Mouse (Mus musculus) lung, embryonic 15.5 days (tissue): ENCODE results near the gene Crip2. TPM values are rescaled to one million over a fixed set of nuclear protein-coding genes. Genes with fewer than 3 reads are reported as not detected.

Source experiments
- ATAC-seq: fragments of 200-750 bp; cut with Nextera tagmentation; 2 replicates; pipeline ENCODE4 v1.8.0; 2017; ENCODE audit warnings: moderate number of reproducible peaks, borderline replicate concordance; ENCODE audit not compliant: low FRiP score, low TSS enrichment; ENCODE audit errors: extremely low read depth
- H3K27ac ChIP-seq: fragments of 300-500 bp; sonication (generic); 2 replicates; pipeline ENCODE4 v1.5.1; 2015; ENCODE audit warnings: moderate library complexity, mild to moderate bottlenecking, inconsistent platforms
- H3K27me3 ChIP-seq: fragments of 300-500 bp; sonication (generic); 2 replicates; pipeline ENCODE4 v1.6.1; 2015; ENCODE audit warnings: inconsistent platforms
- H3K36me3 ChIP-seq: fragments of 300-500 bp; sonication (generic); 2 replicates; pipeline ENCODE4 v1.6.1; 2015; ENCODE audit warnings: inconsistent platforms
- H3K4me1 ChIP-seq: fragments of 300-500 bp; sonication (generic); 2 replicates; pipeline ENCODE4 v1.6.1; 2015; ENCODE audit warnings: inconsistent platforms
- H3K4me2 ChIP-seq: fragments of 300-500 bp; sonication (generic); 2 replicates; pipeline ENCODE4 v1.6.1; 2015; ENCODE audit warnings: inconsistent platforms, mild to moderate bottlenecking, moderate library complexity
- H3K4me3 ChIP-seq: fragments of 300-500 bp; sonication (generic); 2 replicates; pipeline ENCODE4 v1.5.1; 2015; ENCODE audit warnings: mild to moderate bottlenecking, inconsistent platforms
- H3K9ac ChIP-seq: fragments of 300-500 bp; sonication (generic); 2 replicates; pipeline ENCODE4 v1.6.1; 2015; ENCODE audit warnings: inconsistent platforms
- H3K9me3 ChIP-seq: fragments of 300-500 bp; sonication (generic); 2 replicates; pipeline ENCODE4 v1.6.1; 2016; ENCODE audit warnings: inconsistent platforms
- WGBS: fragments of 180-500 bp; shearing (Covaris S2); methylation state at CpG from one replicate; pipeline ENCODE4 v1.1.7; 2015; 5-methylcytosine and 5-hydroxymethylcytosine counted together
- polyA plus RNA-seq: library from polyadenylated mRNA; unstranded; fragments of >200 nt; fragmentation: Nextera tagmentation; extraction: Ambion mirVana; gene quantifications from 2 replicates; pipeline ENCODE4 v1.2.1, GENCODE M21; 2015

Gene Crip2
- polyA plus RNA-seq, 1 experiment from 2014 or later = 471 TPM

GRCm38 (mm10) chr12:113163561-113164006, 23.5 kb downstream of the Crip2 start:
- Histone ChIP-seq H3K9me3 (no peaks in the 10 kb centered on the region), H3K27me3 (no peaks in the 10 kb centered on the region), H3K4me3 (no peak overlapping the region), H3K4me1 (no peaks in the 10 kb centered on the region), H3K27ac (no peak overlapping the region), H3K9ac (no peak overlapping the region), H3K4me2 (no peak overlapping the region), H3K36me3 (peaks cover 16% of the 10 kb centered on the region)
- ATAC-seq = no peak
- WGBS = 72% methylated on average over 11 of the region's 11 CpGs

GRCm38 (mm10) chr12:113168031-113168536, 28.0 kb downstream of the Crip2 start:
- Histone ChIP-seq H3K36me3 (peaks cover 10% of the 10 kb centered on the region), H3K9me3 (no peaks in the 10 kb centered on the region), H3K4me1 (no peaks in the 10 kb centered on the region), H3K4me2 (no peak overlapping the region), H3K9ac (no peak overlapping the region), H3K27ac (no peak overlapping the region), H3K27me3 (no peaks in the 10 kb centered on the region), H3K4me3 (no peak overlapping the region)
- peak; percentile 40; the same call in 1 of the 2 replicates for ATAC-seq
- 83% methylated on average over 9 of the region's 9 CpGs for WGBS

GRCm38 (mm10) chr12:113176960-113177725, 37.1 kb downstream of the Crip2 start:
- Histone ChIP-seq H3K36me3 (no peaks in the 10 kb centered on the region), H3K9ac (no peak overlapping the region), H3K9me3 (no peaks in the 10 kb centered on the region), H3K27ac (no peak overlapping the region), H3K4me1 (no peaks in the 10 kb centered on the region), H3K4me3 (no peak overlapping the region), H3K27me3 (no peaks in the 10 kb centered on the region), H3K4me2 (no peak overlapping the region)
- 81% methylated on average over 18 of the region's 18 CpGs for WGBS
- no peak for ATAC-seq

GRCm38 (mm10) chr12:113181020-113181419, 41.0 kb downstream of the Crip2 start:
- no peak for ATAC-seq
- no peak overlapping the region for H3K4me3 ChIP-seq
- 37% methylated on average over 4 of the region's 4 CpGs for WGBS
- H3K36me3 ChIP-seq = no peaks in the 10 kb centered on the region
- peaks cover 10% of the 10 kb centered on the region for H3K27me3 ChIP-seq
- H3K9me3 ChIP-seq = no peaks in the 10 kb centered on the region
- H3K4me1 ChIP-seq = peaks cover 2% of the 10 kb centered on the region
- no peak overlapping the region for H3K4me2 ChIP-seq
- no peak overlapping the region for H3K27ac ChIP-seq
- H3K9ac ChIP-seq = no peak overlapping the region

- peaks cover 23% of the 10 kb centered on the region for H3K4me1 ChIP-seq
- no peaks in the 10 kb centered on the region; the same call in 1 of the 2 replicates for H3K36me3 ChIP-seq
- peak overlapping the region; percentile 96; the same call in 1 of the 2 replicates for H3K4me2 ChIP-seq
- H3K9ac ChIP-seq = no peak overlapping the region
- 51% methylated on average over 5 of the region's 5 CpGs for WGBS
- H3K27ac ChIP-seq = no peak overlapping the region
- peak overlapping the region; percentile 61; the same call in 1 of the 2 replicates for H3K4me3 ChIP-seq
- H3K9me3 ChIP-seq = no peaks in the 10 kb centered on the region
- no peak for ATAC-seq
- peaks cover 38% of the 10 kb centered on the region for H3K27me3 ChIP-seq
Measured at GRCm38 (mm10) chr12:113184945-113185344, 44.9 kb downstream of the Crip2 start.

- Histone ChIP-seq H3K9ac (peak within 1 kb of the TSS; percentile 68), H3K36me3 (no peaks in the 10 kb centered on the region; the same call in 1 of the 2 replicates), H3K9me3 (no peaks in the 10 kb centered on the region), H3K27ac (no peak within 1 kb of the TSS), H3K4me2 (peak within 1 kb of the TSS; percentile 96), H3K4me3 (peak within 1 kb of the TSS; percentile 61), H3K27me3 (peaks cover 38% of the 10 kb centered on the region), H3K4me1 (peaks cover 23% of the 10 kb centered on the region)
- WGBS = 2% methylated on average over 63 of the region's 63 CpGs
- no peak for ATAC-seq
Measured at GRCm38 (mm10) chr12:113185442-113186291, 45.6 kb downstream of the Crip2 start, which contains the start of gene Tmem121. Gene Tmem121, plus strand, starts transcription at chr12:113185930.

- Histone ChIP-seq H3K4me1 (peaks cover 23% of the 10 kb centered on the region), H3K27ac (no peak overlapping the region), H3K9me3 (no peaks in the 10 kb centered on the region), H3K9ac (peak overlapping the region; percentile 68), H3K27me3 (peaks cover 38% of the 10 kb centered on the region), H3K36me3 (no peaks in the 10 kb centered on the region; the same call in 1 of the 2 replicates), H3K4me3 (peak overlapping the region; percentile 61), H3K4me2 (peak overlapping the region; percentile 96)
- ATAC-seq = no peak
- WGBS = 44% methylated on average over 12 of the region's 12 CpGs
Measured at GRCm38 (mm10) chr12:113186326-113187010, 46.4 kb downstream of the Crip2 start.

GRCm38 (mm10) chr12:113187011-113187375, 47.0 kb downstream of the Crip2 start:
- no peak for ATAC-seq
- H3K36me3 ChIP-seq = no peaks in the 10 kb centered on the region; the same call in 1 of the 2 replicates
- 46% methylated on average over 4 of the region's 4 CpGs for WGBS
- peaks cover 38% of the 10 kb centered on the region for H3K27me3 ChIP-seq
- peak overlapping the region; percentile 96 for H3K4me2 ChIP-seq
- H3K9ac ChIP-seq = no peak overlapping the region
- no peaks in the 10 kb centered on the region for H3K9me3 ChIP-seq
- H3K4me1 ChIP-seq = peaks cover 23% of the 10 kb centered on the region
- H3K27ac ChIP-seq = no peak overlapping the region
- peak overlapping the region; percentile 34 for H3K4me3 ChIP-seq

GRCm38 (mm10) chr12:113187584-113188295, 47.7 kb downstream of the Crip2 start:
- WGBS = 2% methylated on average over 56 of the region's 56 CpGs
- H3K9me3 ChIP-seq = no peaks in the 10 kb centered on the region
- H3K4me3 ChIP-seq = peak overlapping the region; percentile 34
- peak; percentile 71; the same call in 1 of the 2 replicates for ATAC-seq
- H3K4me1 ChIP-seq = peaks cover 23% of the 10 kb centered on the region
- peak overlapping the region; percentile 96 for H3K4me2 ChIP-seq
- no peak overlapping the region for H3K9ac ChIP-seq
- H3K36me3 ChIP-seq = no peaks in the 10 kb centered on the region; the same call in 1 of the 2 replicates
- H3K27me3 ChIP-seq = peaks cover 38% of the 10 kb centered on the region
- H3K27ac ChIP-seq = no peak overlapping the region

- H3K36me3 ChIP-seq = no peaks in the 10 kb centered on the region; the same call in 1 of the 2 replicates
- no peak for ATAC-seq
- H3K27me3 ChIP-seq = peaks cover 38% of the 10 kb centered on the region
- no peaks in the 10 kb centered on the region for H3K9me3 ChIP-seq
- H3K4me2 ChIP-seq = no peak overlapping the region; the same call in 1 of the 2 replicates
- no peak overlapping the region for H3K27ac ChIP-seq
- WGBS = 82% methylated on average over 51 of the region's 51 CpGs
- H3K4me3 ChIP-seq = no peak overlapping the region
- H3K4me1 ChIP-seq = peaks cover 23% of the 10 kb centered on the region
- no peak overlapping the region for H3K9ac ChIP-seq
Measured at GRCm38 (mm10) chr12:113188349-113189055, 48.5 kb downstream of the Crip2 start.
